Mouse (Mus musculus): ENCODE results near the gene Naif1.

The Naif1 gene

DNA sequence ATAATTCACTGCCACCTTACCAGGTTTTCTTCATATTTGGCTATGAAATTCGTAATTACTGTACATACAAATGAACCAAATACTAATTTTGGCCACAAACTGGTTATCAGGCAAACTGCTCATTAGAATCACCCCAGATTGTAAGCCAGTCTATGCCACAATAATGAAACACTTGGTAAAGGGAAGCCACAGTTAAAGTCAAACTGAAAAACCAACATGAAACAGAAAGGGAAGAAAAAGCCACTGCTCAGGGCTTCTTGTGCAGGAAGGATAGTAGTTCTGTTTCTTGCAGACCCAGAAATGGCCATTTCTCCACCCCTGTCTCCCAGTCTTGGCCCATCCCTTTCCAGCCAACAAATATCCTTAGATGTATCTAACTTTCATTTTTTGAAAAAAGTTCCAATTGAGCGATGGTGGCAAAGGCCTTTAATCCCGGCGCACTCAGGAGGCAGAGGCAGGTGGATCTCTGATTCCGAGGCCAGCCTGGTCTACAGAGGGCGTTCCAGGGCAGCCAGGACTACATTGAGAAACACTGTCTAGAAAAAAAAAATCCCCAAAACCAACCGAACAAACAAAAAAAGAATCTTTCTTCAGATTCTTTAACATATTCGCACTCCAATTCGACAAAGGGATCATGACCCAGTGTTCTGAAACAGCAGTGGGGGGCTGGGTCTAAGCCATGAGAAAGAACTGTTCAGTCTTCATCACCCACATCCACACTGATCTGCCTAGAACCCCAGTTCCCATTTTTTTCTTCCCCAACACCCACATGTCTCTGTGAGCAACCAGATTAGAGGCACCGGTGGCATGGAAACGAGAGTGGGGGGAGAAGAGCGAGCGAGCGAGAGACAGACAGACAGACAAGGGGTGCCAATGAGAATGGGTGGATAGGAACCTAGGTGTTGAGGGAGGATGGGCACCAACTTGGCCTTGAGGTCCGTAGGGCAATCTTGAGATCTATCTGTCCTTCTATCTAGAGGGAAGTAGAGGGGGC is at the start of gene Naif1:
Gene Naif1, plus strand, starts transcription at position 697 of the 994 bp plus-strand sequence.
- peak; percentile 34 to 52 for DNase-seq (ENCODE audit: low spot score in 2 of 2)

GRCm38 (mm10) chr2:32404663-32405062 is 45.6 kb upstream of the Naif1 start:
- DNase-seq (ENCODE audit: low spot score in 2 of 2): peak; percentile 77 to 89

DNA sequence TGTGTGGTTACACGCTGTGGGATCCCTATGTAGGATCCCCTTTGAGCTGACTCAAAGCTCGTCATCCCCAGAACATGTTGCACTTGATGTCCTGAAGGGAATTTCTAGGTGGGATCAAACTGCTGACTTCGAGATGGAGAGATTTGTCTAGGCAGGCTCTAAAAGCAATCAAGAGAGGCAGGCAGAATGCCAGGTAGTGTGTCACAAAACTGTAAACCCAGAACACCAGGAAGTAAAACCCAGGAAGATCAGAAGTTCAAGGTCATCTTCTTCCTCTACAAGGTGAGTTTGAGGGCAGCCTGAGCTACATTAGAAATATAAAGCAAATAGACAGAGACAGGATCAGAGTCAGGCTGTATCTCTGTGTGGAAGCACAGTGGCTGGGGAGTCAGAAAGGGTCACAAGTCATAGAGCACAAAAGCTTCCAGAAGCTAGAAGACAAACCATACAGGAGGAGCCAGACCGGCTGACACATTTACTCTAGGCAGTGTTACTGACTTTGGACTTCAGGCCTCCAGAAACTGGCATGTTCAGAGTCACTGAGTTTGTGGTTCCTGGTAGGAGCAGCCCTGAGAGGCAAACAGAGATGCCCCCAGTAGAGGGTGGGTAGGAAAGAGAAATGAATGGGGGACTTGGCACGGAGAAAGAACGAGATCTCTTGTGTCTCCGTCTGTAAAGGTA is 43.0 kb upstream of the Naif1 start:
- no peak for DNase-seq (ENCODE audit: low spot score in 2 of 2)

- no peak for DNase-seq (ENCODE audit: low spot score in 2 of 2)
Observed at GRCm38 (mm10) chr2:32408429-32409424, 41.5 kb upstream of the Naif1 start.

DNA sequence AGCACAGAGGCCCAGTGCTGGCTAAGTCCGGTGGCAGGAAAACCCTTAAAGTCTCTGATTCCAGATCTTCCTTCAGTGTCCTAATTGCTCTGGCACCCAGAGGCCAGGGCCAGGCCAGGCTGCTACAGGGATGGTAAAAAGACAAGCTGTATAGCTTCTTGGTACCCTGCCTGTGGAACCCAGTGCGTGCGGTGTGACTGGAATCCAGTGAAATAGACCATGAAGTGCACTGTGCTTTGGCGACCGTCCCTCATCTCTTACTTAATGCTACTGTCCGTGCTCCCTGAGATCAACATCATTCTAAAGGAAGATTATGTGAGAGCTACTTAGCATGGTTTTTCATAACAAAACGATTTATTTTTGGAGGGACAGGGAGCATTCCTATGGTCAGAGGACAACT is 38.9 kb upstream of the Naif1 start:
- DNase-seq (ENCODE audit: low spot score in 2 of 2): no peak

GRCm38 (mm10) chr2:32412742-32413531 is 37.3 kb upstream of the Naif1 start:
- DNase-seq (ENCODE audit: low spot score in 2 of 2): no peak

DNA sequence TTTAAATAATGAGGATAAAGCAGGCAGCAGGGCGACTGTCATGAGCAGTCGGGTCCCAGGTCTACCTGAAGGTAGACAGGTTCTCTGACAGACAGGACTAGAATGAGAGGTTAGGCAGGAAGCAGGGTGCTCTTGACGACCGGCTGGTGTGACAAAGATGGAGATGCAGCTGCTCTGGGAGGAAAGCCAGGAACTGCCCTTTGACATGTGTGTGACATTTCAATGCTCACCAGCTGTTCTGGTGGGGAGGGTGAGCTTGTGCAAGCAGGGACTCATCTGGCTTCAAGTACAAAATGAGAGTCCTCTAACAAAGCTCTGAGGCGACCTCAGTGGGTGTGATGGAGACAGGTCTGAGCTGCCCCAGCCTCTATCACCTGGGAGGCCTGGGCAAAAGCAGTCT is 36.3 kb upstream of the Naif1 start:
- no peak for DNase-seq (ENCODE audit: low spot score in 2 of 2)

GRCm38 (mm10) chr2:32415801-32416200 is 34.5 kb upstream of the Naif1 start:
- DNase-seq (ENCODE audit: low spot score in 2 of 2): no peak

GRCm38 (mm10) chr2:32416556-32416955 is 33.7 kb upstream of the Naif1 start:
- DNase-seq (ENCODE audit: low spot score in 2 of 2): no peak

- DNase-seq (ENCODE audit: low spot score in 2 of 2): no peak
Observed at GRCm38 (mm10) chr2:32417486-32417885, 32.8 kb upstream of the Naif1 start.

GRCm38 (mm10) chr2:32418430-32419151 is 31.7 kb upstream of the Naif1 start:
- DNase-seq (ENCODE audit: low spot score in 2 of 2): no peak

DNA sequence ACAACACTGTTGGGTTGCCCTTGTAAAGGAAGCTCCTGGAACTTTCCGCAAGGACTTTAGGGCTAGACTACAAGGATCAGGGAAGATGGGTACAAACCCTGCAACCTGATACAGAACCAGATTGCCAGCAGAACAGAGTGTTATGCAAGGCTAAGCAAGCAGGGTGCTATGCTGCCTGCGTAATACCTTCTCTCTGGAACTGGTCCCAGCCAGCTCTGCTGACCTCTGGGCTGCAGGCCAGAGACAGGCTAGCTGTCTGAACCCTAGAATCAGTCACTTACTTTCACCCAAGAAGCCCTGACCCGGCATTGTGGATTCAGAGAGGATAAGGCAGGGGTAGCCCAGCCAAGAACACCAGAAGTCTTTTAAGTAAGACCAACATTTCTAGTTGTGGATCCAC is 30.9 kb upstream of the Naif1 start:
- DNase-seq (ENCODE audit: low spot score in 2 of 2): no peak

DNA sequence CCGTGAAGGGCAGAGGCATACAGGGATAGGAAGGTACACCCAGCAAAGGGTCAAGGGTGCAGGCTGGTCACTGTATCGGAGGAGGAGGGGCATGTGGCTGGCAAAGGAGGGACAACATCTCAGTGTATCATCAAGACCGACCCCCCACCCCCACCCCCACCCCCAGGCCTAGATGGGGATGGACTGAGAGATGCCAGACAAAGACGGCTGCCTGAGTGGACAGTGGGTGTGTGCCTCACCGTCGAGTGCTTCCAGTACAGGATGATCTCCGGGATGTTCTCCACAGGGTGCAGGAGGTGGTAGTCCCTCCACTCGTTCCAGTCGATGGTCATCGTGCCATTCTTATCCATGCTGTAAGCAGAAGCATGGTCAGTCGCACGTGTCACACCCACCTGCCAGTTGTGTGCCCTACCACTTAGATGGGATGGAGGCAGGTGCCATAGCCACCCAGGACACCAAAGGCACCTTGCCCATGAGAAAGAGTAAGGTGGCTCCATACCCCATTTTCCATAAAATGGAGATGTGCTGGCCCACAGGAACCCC is 30.1 kb upstream of the Naif1 start:
- DNase-seq (ENCODE audit: low spot score in 2 of 2): no peak

- no peak for DNase-seq (ENCODE audit: low spot score in 2 of 2)
Observed at GRCm38 (mm10) chr2:32420647-32421046, 29.6 kb upstream of the Naif1 start.

DNA sequence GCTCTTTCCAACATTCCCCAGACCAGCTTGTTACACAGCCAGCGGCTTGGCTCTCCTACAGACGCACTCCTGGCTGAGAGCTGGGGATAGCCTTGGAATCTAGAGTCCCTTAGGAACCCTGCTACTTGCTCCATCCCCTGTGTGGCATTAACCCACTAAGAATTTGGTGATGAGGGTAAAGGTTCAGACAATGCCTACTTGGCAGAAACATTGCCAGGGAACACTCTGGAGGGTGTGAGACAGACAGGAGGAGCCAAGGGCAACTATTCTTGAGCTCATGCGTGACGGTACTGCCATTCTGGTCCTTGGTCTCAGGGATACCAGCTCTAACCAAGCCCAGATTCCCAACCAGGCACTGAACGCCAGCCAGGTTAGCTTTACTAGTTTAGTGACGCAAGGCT is 28.4 kb upstream of the Naif1 start:
- no peak for DNase-seq (ENCODE audit: low spot score in 2 of 2)

- peak in 1 of 2 experiments; percentile 40 for DNase-seq (ENCODE audit: low spot score in 2 of 2)
Observed at GRCm38 (mm10) chr2:32423481-32424331, 26.6 kb upstream of the Naif1 start.

DNA sequence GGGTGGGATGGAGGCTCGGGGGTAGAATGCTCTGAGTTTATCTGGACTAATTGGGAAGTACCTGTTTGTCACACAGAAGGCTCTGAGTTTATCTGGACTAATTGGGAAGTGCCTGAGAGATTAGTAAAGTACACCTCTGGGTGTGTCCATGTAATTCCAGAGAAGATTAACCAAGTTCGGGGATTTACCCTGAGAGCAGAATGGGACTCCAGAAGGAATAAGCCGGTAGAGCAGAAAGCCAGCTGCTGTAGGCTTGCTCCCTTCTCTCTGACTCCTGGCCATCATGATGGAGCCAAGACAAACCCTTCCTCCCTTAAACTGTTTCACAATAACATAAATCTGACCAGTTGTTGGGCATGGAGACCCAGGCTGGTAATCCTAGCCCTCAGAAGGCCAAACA is 25.5 kb upstream of the Naif1 start:
- DNase-seq (ENCODE audit: low spot score in 2 of 2): no peak

DNA sequence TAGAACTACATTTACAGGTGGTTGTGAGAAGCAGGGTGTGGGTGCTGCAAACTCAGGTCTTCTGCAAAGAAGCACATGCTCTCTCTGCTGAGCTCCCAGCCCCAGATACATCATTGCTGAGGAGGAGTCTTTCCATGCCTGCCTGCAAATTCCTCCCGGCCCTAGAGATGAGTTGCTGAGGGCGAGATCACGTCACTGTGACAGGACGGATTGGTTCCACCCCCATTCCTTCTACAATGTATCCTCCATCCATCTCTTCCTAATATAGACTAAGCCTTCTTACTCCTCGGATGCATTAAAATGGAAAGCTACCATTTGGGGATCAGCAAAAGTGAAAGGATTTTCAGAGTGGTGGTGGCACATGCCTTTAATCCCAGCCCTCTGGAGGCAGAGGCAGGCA is 24.7 kb upstream of the Naif1 start:
- DNase-seq (ENCODE audit: low spot score in 2 of 2): no peak

DNA sequence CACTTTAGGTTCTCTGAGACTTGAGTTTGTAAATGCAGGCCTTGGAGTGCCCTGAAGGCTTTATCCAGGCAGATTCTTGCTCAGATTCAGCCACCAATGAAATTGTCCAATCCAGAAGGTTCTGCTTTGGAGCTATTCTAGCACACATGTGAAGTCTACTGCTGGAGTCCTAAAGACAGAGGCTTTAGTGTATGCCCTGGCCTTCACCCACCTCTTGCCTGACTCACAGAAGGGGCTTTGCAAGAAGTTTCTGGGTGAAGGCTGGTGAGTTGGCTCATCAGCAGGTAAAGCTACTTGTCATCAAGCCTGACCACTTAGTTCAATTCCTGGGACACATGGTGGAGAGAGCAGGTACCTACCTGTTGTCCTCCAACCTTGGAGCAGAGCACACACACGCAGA is 24.1 kb upstream of the Naif1 start:
- DNase-seq (ENCODE audit: low spot score in 2 of 2): no peak

Measured in frontal cortex, postnatal 10 days (tissue).